In genomic region chr7:6384011-6384410, GRCm38 (mm10) we compare ENCODE assay signal across 10 mouse cellular contexts. TPM values are rescaled to one million over a fixed set of nuclear protein-coding genes. Genes with fewer than 3 reads are reported as not detected.
A peak's percentile ranks its signal among the peaks of the same experiment; 100 is the strongest.
DNase-seq lines count a peak whose midpoint lies in the region; ATAC-seq and TF ChIP-seq lines count a peak whose summit lies in the region.
"Had no signal": no experiment of that assay in that cellular context is flagged by ENCODE, and none has a peak within 500 bp of the region (broad histone marks: within the 10 kb centered on the region; RNA-seq: fewer than 3 reads in every experiment).

No protein-coding gene starts in this region.

- H3K4me3 ChIP-seq in kidney, embryonic 15.5 days (replicated peaks), result peak overlapping the region; percentile 59
- peak overlapping the region; percentile 72 for H3K4me3 ChIP-seq in embryonic facial prominence, embryonic 13.5 days
- H3K4me3 ChIP-seq in hindbrain, postnatal 0 days (ENCODE audit: low read length), result peak overlapping the region; percentile 69
- peak overlapping the region; percentile 85 for H3K4me3 ChIP-seq in midbrain, embryonic 15.5 days

- DNase-seq in kidney, postnatal 14 days, result no peak
- no peak for DNase-seq in hindbrain, postnatal 0 days (ENCODE audit: low spot score)
- DNase-seq in ovary, adult 18-20 months (ENCODE audit: low spot score), result no peak
- DNase-seq in retina, postnatal 1 day, result no peak
- no peak for DNase-seq in cerebellum, adult 9-11 months
- DNase-seq: cerebellum, postnatal 25 days; kidney, postnatal 4 days had no signal

- H3K36me3 ChIP-seq in kidney, embryonic 15.5 days, result peaks cover 3% of the 10 kb centered on the region; the same call in 1 of the 2 replicates
- H3K36me3 ChIP-seq in embryonic facial prominence, embryonic 13.5 days, result peaks cover 22% of the 10 kb centered on the region
- H3K36me3 ChIP-seq in hindbrain, postnatal 0 days (ENCODE audit: insufficient read depth, low read length), result peaks cover 8% of the 10 kb centered on the region; the same call in 1 of the 2 replicates
- H3K36me3 ChIP-seq in midbrain, embryonic 15.5 days (replicated peaks), result no peaks in the 10 kb centered on the region

- H3K27me3 ChIP-seq in kidney, embryonic 15.5 days, result no peaks in the 10 kb centered on the region
- no peaks in the 10 kb centered on the region for H3K27me3 ChIP-seq in embryonic facial prominence, embryonic 13.5 days
- no peaks in the 10 kb centered on the region for H3K27me3 ChIP-seq in hindbrain, postnatal 0 days (ENCODE audit: insufficient read depth, low read length)
- no peaks in the 10 kb centered on the region for H3K27me3 ChIP-seq in midbrain, embryonic 15.5 days (replicated peaks)

- no peaks in the 10 kb centered on the region for H3K9me3 ChIP-seq in kidney, embryonic 15.5 days (replicated peaks)
- no peaks in the 10 kb centered on the region for H3K9me3 ChIP-seq in embryonic facial prominence, embryonic 13.5 days
- no peaks in the 10 kb centered on the region for H3K9me3 ChIP-seq in hindbrain, postnatal 0 days (ENCODE audit: low read length)
- no peaks in the 10 kb centered on the region for H3K9me3 ChIP-seq in midbrain, embryonic 15.5 days

- 65% methylated on average over 8 of the region's 8 CpGs for WGBS in kidney, embryonic 15.5 days
- 76% methylated on average over 8 of the region's 8 CpGs for WGBS in embryonic facial prominence, embryonic 13.5 days
- WGBS in hindbrain, postnatal 0 days, result 72% methylated on average over 8 of the region's 8 CpGs
- WGBS in midbrain, embryonic 15.5 days, result 69% methylated on average over 8 of the region's 8 CpGs

- no peak for TF ChIP-seq CTCF in hindbrain, postnatal 0 days (IDR thresholded peaks at IDR 0.05; ENCODE audit: low read depth)

- H3K4me2 ChIP-seq in kidney, embryonic 15.5 days, result peak overlapping the region; percentile 75
- peak overlapping the region; percentile 81 for H3K4me2 ChIP-seq in embryonic facial prominence, embryonic 13.5 days
- H3K4me2 ChIP-seq in hindbrain, postnatal 0 days (ENCODE audit: low read depth, low read length), result peak overlapping the region; percentile 91
- peak overlapping the region; percentile 93 for H3K4me2 ChIP-seq in midbrain, embryonic 15.5 days

- H3K27ac ChIP-seq in kidney, embryonic 15.5 days, result no peak overlapping the region
- no peak overlapping the region for H3K27ac ChIP-seq in embryonic facial prominence, embryonic 13.5 days
- no peak overlapping the region for H3K27ac ChIP-seq in hindbrain, postnatal 0 days
- no peak overlapping the region for H3K27ac ChIP-seq in midbrain, embryonic 15.5 days

- no peak overlapping the region for H3K9ac ChIP-seq in kidney, embryonic 15.5 days
- peak overlapping the region; percentile 81; the same call in 1 of the 2 replicates for H3K9ac ChIP-seq in embryonic facial prominence, embryonic 13.5 days
- no peak overlapping the region; the same call in 1 of the 2 replicates for H3K9ac ChIP-seq in hindbrain, postnatal 0 days (replicated peaks; ENCODE audit: low read length)
- H3K9ac ChIP-seq in midbrain, embryonic 15.5 days, result peak overlapping the region; percentile 82; the same call in 1 of the 2 replicates

- H3K4me1 ChIP-seq in kidney, embryonic 15.5 days, result peaks cover 17% of the 10 kb centered on the region
- peaks cover 20% of the 10 kb centered on the region for H3K4me1 ChIP-seq in embryonic facial prominence, embryonic 13.5 days
- peaks cover 11% of the 10 kb centered on the region for H3K4me1 ChIP-seq in hindbrain, postnatal 0 days (ENCODE audit: insufficient read depth, low read length)
- H3K4me1 ChIP-seq in midbrain, embryonic 15.5 days, result peaks cover 24% of the 10 kb centered on the region

- ATAC-seq in kidney, embryonic 15.5 days (replicated peaks; ENCODE audit: low FRiP score), result no peak
- ATAC-seq in embryonic facial prominence, embryonic 13.5 days (ENCODE audit: insufficient number of reproducible peaks, insufficient read depth, low FRiP score, low TSS enrichment, low read depth), result no peak
- ATAC-seq in hindbrain, postnatal 0 days, result no peak
- ATAC-seq in midbrain, embryonic 15.5 days (replicated peaks), result peak; percentile 21

RNA-seq across cellular contexts. Expression of gene Zfp28, which starts 0.9 kb away (rescaled TPM):
- polyA plus RNA-seq in kidney, embryonic 15.5 days (2015; fragmentation: Nextera tagmentation; extraction: Ambion mirVana), result 7.8 and 8.3 TPM in 2 replicates
- 12.8 and 13.7 TPM in 2 replicates for polyA plus RNA-seq in embryonic facial prominence, embryonic 13.5 days (2015; fragmentation: Nextera tagmentation; extraction: Ambion mirVana)
- 6.2 and 11.2 TPM in 2 replicates for total RNA-seq in hindbrain, postnatal 0 days (2014; rRNA removed)
- 18.1 and 18.2 TPM in 2 replicates for polyA plus RNA-seq in hindbrain, postnatal 0 days (2015; fragmentation: Nextera tagmentation; extraction: Ambion mirVana)
- polyA plus RNA-seq in midbrain, embryonic 15.5 days (2015; fragmentation: Nextera tagmentation; extraction: Ambion mirVana), result 17.7 and 18.2 TPM in 2 replicates

RNA-seq across cellular contexts. Expression of gene Smim17, which starts 14.5 kb away (rescaled TPM):
- polyA plus RNA-seq in kidney, embryonic 15.5 days (2015; fragmentation: Nextera tagmentation; extraction: Ambion mirVana), result 0.04 and 0.17 TPM in 2 replicates
- polyA plus RNA-seq in embryonic facial prominence, embryonic 13.5 days (2015; fragmentation: Nextera tagmentation; extraction: Ambion mirVana), result not detected in 2 replicates
- total RNA-seq in hindbrain, postnatal 0 days (2014; rRNA removed), result 16.9 and 18.2 TPM in 2 replicates
- polyA plus RNA-seq in hindbrain, postnatal 0 days (2015; fragmentation: Nextera tagmentation; extraction: Ambion mirVana), result 6.2 and 7.7 TPM in 2 replicates
- 5.9 and 7.5 TPM in 2 replicates for polyA plus RNA-seq in midbrain, embryonic 15.5 days (2015; fragmentation: Nextera tagmentation; extraction: Ambion mirVana)

RNA-seq across cellular contexts. Expression of gene Zfp78, which starts 20.9 kb away (rescaled TPM):
- polyA plus RNA-seq in kidney, embryonic 15.5 days (2015; fragmentation: Nextera tagmentation; extraction: Ambion mirVana), result 1.7 and 2.5 TPM in 2 replicates
- 2.7 and 4.5 TPM in 2 replicates for polyA plus RNA-seq in embryonic facial prominence, embryonic 13.5 days (2015; fragmentation: Nextera tagmentation; extraction: Ambion mirVana)
- 1.3 and 2.6 TPM in 2 replicates for total RNA-seq in hindbrain, postnatal 0 days (2014; rRNA removed)
- polyA plus RNA-seq in hindbrain, postnatal 0 days (2015; fragmentation: Nextera tagmentation; extraction: Ambion mirVana), result 1.8 and 2.8 TPM in 2 replicates
- 5.3 and 6.1 TPM in 2 replicates for polyA plus RNA-seq in midbrain, embryonic 15.5 days (2015; fragmentation: Nextera tagmentation; extraction: Ambion mirVana)

RNA-seq across cellular contexts. Expression of gene Gm20715, which starts 26.1 kb away (rescaled TPM):
- not detected in 2 replicates for polyA plus RNA-seq in kidney, embryonic 15.5 days (2015; fragmentation: Nextera tagmentation; extraction: Ambion mirVana)
- not detected in 2 replicates for polyA plus RNA-seq in embryonic facial prominence, embryonic 13.5 days (2015; fragmentation: Nextera tagmentation; extraction: Ambion mirVana)
- total RNA-seq in hindbrain, postnatal 0 days (2014; rRNA removed), result 0.26 TPM in 1 of 2 replicates, not detected in the other
- 0.04 TPM in 1 of 2 replicates, not detected in the other for polyA plus RNA-seq in hindbrain, postnatal 0 days (2015; fragmentation: Nextera tagmentation; extraction: Ambion mirVana)
- 0.05 TPM in 1 of 2 replicates, not detected in the other for polyA plus RNA-seq in midbrain, embryonic 15.5 days (2015; fragmentation: Nextera tagmentation; extraction: Ambion mirVana)

RNA-seq across cellular contexts. Expression of gene Gm3854, which starts 40.5 kb away (rescaled TPM):
- polyA plus RNA-seq in kidney, embryonic 15.5 days (2015; fragmentation: Nextera tagmentation; extraction: Ambion mirVana), result 2.3 and 2.4 TPM in 2 replicates
- 3.1 and 4.0 TPM in 2 replicates for polyA plus RNA-seq in embryonic facial prominence, embryonic 13.5 days (2015; fragmentation: Nextera tagmentation; extraction: Ambion mirVana)
- total RNA-seq in hindbrain, postnatal 0 days (2014; rRNA removed), result 2.7 and 3.1 TPM in 2 replicates
- 4.6 and 5.0 TPM in 2 replicates for polyA plus RNA-seq in hindbrain, postnatal 0 days (2015; fragmentation: Nextera tagmentation; extraction: Ambion mirVana)
- polyA plus RNA-seq in midbrain, embryonic 15.5 days (2015; fragmentation: Nextera tagmentation; extraction: Ambion mirVana), result 8.9 and 11.1 TPM in 2 replicates

Comparison
In these comparisons a context has a peak if more than half of its experiments do, and no peak if none do; other contexts are left out.
1. H3K9ac ChIP-seq: peak in embryonic facial prominence, embryonic 13.5 days (single experiment) and midbrain, embryonic 15.5 days (single experiment); none in kidney, embryonic 15.5 days (single experiment) and hindbrain, postnatal 0 days (single experiment).
2. Peak in every context shown above with its lines, with median percentiles within 50 percentile points of each other: H3K4me2 ChIP-seq and H3K4me3 ChIP-seq.